Mouse (Mus musculus) MEL-GATA-1-ER (cell line): ENCODE results near the gene Chmp5.
"Not testable (repeated sequence)": the region's sequence is repeated elsewhere in the genome, so short reads cannot be mapped to it uniquely, and the experiment has no call there.

Experiments
- DNase-seq: peaks from one replicate; pipeline ENCODE4 v3.0.0-alpha.2; 2012; ENCODE audit warnings: low read depth; ENCODE audit errors: extremely low read depth

Chmp5 gene

GRCm38 (mm10) chr4:40948160-40948708, at the start of gene Chmp5, which contains the start of gene Bag1:
Chmp5 (plus strand) TSS chr4:40948407.
Bag1 (minus strand) TSS chr4:40948294.
- peak; percentile 93 for DNase-seq

DNA sequence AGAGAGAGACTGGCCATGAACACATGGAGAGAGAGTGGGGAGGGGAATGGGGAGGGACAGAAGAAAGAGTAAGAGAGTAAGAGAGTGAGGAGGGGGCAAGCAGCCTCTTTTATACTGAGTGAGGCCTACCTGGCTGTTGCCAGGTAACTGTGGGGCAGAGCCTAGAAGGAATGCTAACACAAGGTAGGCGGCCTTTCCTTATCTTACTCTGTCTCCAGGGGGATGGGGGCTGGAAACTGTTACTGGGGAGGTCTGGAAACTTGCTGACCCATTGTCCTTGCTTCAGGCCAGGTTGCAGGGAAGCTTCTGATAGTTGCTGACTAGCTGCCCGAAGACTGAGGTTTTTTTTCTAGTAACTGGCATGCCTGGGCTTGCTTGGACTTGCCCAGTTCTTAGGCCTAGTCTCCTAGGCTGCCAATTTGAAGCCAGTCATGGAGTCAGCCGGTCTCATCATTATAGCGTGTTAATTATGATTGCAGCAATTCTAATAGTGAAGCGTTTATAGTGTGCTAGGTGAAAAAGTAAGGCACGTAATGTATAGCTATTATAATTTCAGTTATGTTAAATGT, 49.6 kb upstream of the Chmp5 start:
- no peak for DNase-seq

GRCm38 (mm10) chr4:40899264-40899663, 48.9 kb upstream of the Chmp5 start:
- DNase-seq: no peak

DNA sequence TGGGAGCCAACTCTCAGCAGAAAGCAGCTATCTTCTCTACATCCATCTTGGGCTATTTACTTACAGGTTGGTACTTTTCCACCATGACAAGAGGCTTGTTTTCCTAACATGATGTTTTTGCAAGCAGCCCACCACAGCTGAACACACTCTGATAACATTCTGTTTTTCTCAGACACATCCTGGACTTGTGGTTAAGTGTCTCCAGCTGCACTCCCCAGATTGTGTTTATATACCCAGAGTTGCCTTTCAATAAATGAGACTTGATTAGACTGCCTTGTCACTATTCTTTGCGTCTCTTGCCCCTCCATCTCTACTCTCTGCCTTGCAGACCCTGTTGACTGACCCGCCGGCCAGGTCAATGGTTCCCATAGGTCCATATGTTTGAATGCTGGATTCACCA, 48.1 kb upstream of the Chmp5 start:
- DNase-seq: no peak

DNA sequence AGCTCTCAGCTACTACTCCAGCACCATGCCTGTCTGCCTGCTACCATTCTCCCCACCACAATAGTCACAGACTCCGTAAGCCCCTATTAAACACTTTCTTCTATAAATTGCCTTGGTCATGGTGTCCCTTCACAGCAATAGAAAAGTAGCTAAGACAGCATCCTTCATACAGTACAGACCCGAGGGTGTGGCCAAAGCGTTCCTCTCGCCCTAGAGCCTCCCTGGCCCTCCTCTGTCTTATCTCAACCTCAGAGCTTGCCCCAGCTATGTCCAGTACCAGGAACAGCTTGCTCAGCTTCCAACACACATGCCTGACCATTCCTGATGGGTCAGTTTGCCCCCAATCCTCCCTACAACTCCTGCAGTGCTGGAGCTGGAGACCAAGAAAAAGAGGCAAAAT, 47.6 kb upstream of the Chmp5 start:
- DNase-seq: no peak

DNA sequence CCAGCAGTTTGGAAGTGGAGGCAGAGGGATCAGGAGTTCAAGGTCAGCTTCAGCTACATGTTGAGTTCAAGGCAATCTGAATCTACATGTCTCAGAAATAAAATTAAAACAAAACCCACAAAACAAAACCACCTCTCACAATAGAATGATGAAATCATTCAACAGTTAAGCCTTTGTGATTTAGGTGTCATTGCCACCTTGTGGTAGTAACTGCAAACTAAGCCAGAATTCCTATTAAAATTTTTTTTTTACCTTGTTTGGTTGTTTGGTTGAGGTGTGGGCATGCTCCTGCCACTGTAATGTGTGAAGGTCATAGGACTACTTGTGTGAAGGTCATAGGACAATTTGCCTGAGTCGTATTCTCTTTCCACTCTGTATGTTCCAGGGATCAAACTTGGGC, 41.9 kb upstream of the Chmp5 start:
- peak; percentile 40 for DNase-seq

- no peak for DNase-seq
Measured at GRCm38 (mm10) chr4:40908261-40908969, 39.8 kb upstream of the Chmp5 start.

DNA sequence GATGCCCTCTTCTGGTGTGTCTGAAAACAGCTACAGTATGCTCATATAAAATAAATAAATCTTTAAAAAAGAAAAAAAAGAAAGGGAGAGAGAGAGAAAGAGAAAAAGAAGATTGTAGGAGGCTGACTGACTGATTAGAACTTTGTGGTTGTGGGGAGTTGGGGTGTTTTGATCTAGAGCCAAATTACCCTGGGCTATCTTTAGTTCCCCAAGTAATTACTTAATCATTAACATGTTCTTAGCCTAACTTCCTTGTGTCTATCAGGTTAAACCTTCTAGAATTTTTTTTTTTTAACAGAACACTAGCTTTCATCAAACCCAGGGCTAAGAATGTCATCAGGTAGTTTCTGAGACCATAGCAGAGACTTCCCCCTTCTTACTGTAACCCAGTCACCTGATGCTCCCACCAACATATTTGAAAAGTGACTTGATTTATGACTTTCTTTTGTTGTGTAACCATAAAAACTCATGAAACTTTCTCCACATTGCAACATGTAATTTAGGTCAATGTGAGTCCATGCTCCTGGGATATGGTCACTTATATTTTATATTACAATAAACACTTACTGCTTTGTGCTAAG, 33.8 kb upstream of the Chmp5 start:
- peak; percentile 25 for DNase-seq

GRCm38 (mm10) chr4:40915947-40916346, 32.3 kb upstream of the Chmp5 start:
- DNase-seq: no peak

GRCm38 (mm10) chr4:40916592-40917155, 31.5 kb upstream of the Chmp5 start:
- DNase-seq: no peak

DNA sequence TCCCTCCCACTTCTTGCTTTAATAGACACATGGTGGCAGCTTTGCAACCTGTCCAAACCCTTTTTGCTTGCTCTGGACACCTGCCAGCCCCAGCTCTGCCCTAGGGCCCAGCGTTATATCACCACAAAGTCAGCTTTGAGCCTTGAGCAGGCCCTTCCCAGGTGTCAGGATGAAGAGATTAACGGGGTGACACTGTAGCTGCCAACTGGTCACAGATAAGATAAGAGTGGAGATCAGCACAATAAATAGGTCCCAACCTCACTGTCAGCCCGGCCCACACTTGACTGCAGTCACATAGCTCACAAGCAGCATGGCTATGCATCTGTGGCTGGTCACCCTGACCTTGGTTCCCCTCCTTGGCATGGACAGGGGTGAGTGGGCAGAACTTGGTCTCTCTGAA, 28.4 kb upstream of the Chmp5 start, which contains the start of gene Spink4:
Spink4 (plus strand) TSS at position 268 of the 400 bp plus-strand sequence.
- no peak for DNase-seq

- DNase-seq: no peak
Measured at GRCm38 (mm10) chr4:40920576-40920975, 27.6 kb upstream of the Chmp5 start.

DNA sequence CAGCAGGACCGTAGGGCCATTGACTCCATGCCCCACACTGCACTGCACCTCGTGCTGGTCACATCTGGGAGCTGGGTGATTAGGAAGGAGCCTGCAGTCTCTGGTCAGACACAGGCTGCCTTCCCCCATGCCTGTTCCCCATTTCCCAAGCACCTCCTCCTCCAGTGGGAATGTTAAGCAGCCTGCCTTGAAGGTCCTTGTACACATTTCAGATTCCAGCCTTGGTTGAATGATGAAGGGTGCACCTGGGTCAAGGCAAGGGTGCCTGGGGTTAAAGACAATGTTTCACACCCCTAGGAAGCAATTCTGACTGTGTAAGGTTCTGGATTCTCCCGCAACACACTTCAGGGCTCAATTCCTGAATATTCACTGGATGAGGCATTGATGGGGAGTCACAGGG, 26.9 kb upstream of the Chmp5 start:
- no peak for DNase-seq

GRCm38 (mm10) chr4:40923087-40923651, 25.0 kb upstream of the Chmp5 start:
- no peak for DNase-seq

GRCm38 (mm10) chr4:40925568-40925967, 22.6 kb upstream of the Chmp5 start:
- DNase-seq: no peak

DNA sequence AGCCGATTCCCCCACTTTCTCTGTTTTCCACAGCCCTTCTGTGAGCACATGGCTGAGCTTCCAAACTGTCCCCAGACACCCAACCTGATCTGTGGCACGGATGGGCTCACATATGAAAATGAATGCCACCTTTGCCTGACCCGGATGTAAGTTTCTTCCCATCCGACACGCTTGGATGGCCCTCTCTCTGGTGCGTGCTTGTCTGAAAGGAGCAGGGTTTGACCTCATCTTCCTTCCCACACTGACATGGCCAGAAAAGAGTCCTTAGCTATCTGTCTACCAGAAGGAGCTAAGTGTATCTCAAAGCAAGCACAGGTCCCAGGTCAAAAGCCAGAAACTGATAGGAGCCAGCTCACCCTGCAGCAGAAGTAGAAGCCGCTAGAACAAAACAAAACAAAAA, 19.2 kb upstream of the Chmp5 start:
- DNase-seq: no peak

DNA sequence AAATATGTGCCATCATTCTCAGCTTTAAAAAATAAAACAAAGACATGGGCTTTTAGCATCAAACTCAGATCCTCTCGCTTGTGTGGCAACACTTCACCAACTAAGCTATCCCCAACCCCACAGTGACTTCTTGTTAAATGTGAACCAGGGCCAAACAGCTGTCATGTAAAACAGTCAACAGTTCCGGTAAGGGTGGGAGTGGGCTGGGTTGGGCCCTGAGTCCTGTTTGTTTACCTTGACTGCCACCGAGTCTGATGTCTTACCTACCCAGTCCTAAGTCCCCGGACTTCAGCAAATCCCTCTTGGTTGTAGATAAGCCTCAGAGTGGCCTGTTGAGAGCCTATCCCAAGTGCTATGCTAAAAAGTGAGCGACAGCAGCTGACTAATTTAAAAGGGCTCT, 14.5 kb upstream of the Chmp5 start:
- no peak for DNase-seq

- DNase-seq: not testable (repeated sequence)
Measured at GRCm38 (mm10) chr4:40934369-40934768, 13.8 kb upstream of the Chmp5 start.

DNA sequence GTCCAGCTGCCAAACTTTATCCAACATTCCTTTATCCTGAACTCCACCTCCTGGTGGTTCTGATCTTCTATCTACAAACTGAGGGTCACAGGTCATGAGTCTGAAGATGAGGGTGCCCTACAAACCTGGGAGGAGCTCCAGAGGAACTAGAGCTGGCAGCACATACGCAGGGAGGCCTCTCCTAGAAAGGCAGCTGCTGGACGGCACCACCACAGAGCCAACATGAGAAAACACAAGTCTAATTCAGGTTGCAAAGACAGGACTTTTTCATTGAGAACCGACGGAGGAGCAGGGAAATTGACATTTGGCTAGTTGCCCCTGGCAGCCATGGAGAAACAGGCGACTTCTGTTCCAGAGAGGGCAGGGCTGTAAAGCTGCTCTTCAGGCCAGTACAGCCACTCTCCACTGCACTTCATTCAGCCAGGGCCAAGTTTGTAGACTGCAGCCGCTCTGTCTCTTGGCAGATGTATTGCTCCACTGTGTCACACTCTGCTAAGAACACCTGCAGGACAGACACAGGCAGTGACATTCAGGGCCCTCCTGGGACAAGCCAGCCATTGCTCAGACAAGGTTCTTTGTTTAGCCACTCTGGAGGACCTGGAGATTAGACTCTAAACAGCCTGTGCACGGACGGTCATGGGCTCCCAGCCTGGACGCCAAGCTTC, 11.9 kb upstream of the Chmp5 start:
- DNase-seq: no peak

GRCm38 (mm10) chr4:40938793-40939192, 9.4 kb upstream of the Chmp5 start:
- no peak for DNase-seq

GRCm38 (mm10) chr4:40943651-40944050, 4.6 kb upstream of the Chmp5 start:
- DNase-seq: no peak
